ENCODE assay signal across 10 mouse cellular contexts in the genomic region with DNA sequence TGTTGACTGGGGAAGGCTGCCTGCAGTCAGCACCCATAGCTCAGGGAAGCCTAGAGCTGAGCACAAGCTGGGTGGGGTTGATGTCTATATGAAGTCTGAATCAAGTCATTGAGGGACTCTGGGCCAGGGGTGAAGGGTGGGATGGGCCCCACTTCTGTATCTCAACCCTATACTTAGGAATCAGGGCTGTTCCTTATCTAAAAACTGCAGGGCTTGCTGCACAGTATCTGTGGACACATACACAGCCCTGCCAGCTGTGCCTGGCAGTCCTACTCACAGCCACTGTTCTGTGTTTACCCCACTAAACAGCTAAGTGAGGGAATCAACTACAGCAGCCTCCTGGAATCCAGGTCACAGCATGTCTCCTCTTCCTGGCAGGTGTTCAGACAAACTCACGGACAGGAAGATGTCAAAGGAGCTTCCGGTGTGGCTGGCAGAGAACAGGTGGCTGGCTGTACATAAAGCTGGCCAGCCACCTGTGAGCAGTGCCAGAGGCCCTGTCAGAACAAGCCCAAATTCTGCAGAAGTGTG. TPM values are rescaled to one million over a fixed set of nuclear protein-coding genes. Genes with fewer than 3 reads are reported as not detected.
DNase-seq lines count a peak whose midpoint lies in the region; ATAC-seq and TF ChIP-seq lines count a peak whose summit lies in the region.
"Had no signal": no experiment of that assay in that cellular context is flagged by ENCODE, and none has a peak within 500 bp of the region (broad histone marks: within the 10 kb centered on the region; RNA-seq: fewer than 3 reads in every experiment).

No protein-coding gene starts in this region.

- H3K27ac ChIP-seq in lung, embryonic 14.5 days (ENCODE audit: low read depth) = peak overlapping the region; percentile 75; the same call in 1 of the 2 replicates
- no peak overlapping the region for H3K27ac ChIP-seq in liver, adult 2 months (replicated peaks; ENCODE audit: insufficient read depth, low read depth, low read length)
- no peak overlapping the region for H3K27ac ChIP-seq in forebrain, postnatal 0 days (ENCODE audit: low read depth, low read length)
- no peak overlapping the region for H3K27ac ChIP-seq in left cerebral cortex, adult 2 months

- H3K36me3 ChIP-seq in lung, embryonic 14.5 days (ENCODE audit: insufficient read depth) = no peaks in the 10 kb centered on the region
- no peaks in the 10 kb centered on the region for H3K36me3 ChIP-seq in liver, adult 2 months (ENCODE audit: control insufficient read depth, insufficient read depth, low read length)
- H3K36me3 ChIP-seq in forebrain, postnatal 0 days (ENCODE audit: insufficient read depth) = no peaks in the 10 kb centered on the region

- H3K4me2 ChIP-seq in lung, embryonic 14.5 days = peak overlapping the region; percentile 12; the same call in 1 of the 2 replicates
- no peak overlapping the region for H3K4me2 ChIP-seq in forebrain, postnatal 0 days (ENCODE audit: low read depth)

- H3K79me2 ChIP-seq in liver, adult 2 months (ENCODE audit: control insufficient read depth, insufficient read depth, low read length) = no peaks in the 10 kb centered on the region; the same call in 1 of the 2 replicates

- H3K4me3 ChIP-seq in lung, embryonic 14.5 days (ENCODE audit: low read depth, low read length) = no peak overlapping the region
- H3K4me3 ChIP-seq in liver, adult 2 months (ENCODE audit: insufficient read depth, low read depth, low read length) = no peak overlapping the region
- H3K4me3 ChIP-seq in forebrain, postnatal 0 days (ENCODE audit: low read depth, low read length) = no peak overlapping the region
- H3K4me3 ChIP-seq in left cerebral cortex, adult 2 months = no peak overlapping the region

- no peak for ATAC-seq in lung, embryonic 14.5 days (ENCODE audit: insufficient read depth)
- peak; percentile 58 for ATAC-seq in erythroblast, adult 5-6 weeks (replicated peaks; ENCODE audit: low FRiP score, poor library complexity, severe bottlenecking)
- no peak for ATAC-seq in forebrain, postnatal 0 days

- 58% methylated on average over 2 of the region's 2 CpGs for WGBS in lung, embryonic 14.5 days
- WGBS in liver, adult 2 months = 17% methylated on average over 2 of the region's 2 CpGs
- 75% methylated on average over 2 of the region's 2 CpGs for WGBS in forebrain, postnatal 0 days

- no peak overlapping the region for H3K9ac ChIP-seq in lung, embryonic 14.5 days
- no peak overlapping the region for H3K9ac ChIP-seq in liver, adult 2 months (ENCODE audit: low read depth, low read length)
- no peak overlapping the region for H3K9ac ChIP-seq in forebrain, postnatal 0 days

- DNase-seq in lung, embryonic 14.5 days = no peak
- no peak for DNase-seq in lung, postnatal 10 days
- peak; percentile 60 for DNase-seq in liver, adult 2 months (ENCODE audit: extremely low read depth, low read depth, low spot score)
- peak; percentile 78 to 85 for DNase-seq in thymus, postnatal 10 days (ENCODE audit: low spot score in 2 of 2)
- no peak for DNase-seq in forebrain, postnatal 0 days
- no peak for DNase-seq in left cerebral cortex, adult 2 months (ENCODE audit: extremely low spot score in 1 of 2, low spot score in 2 of 2)
- DNase-seq: cerebellum, adult 2 months; kidney, adult 2 months had no signal

- no peak for TF ChIP-seq POLR2A in liver, adult 2 months (IDR thresholded peaks at IDR 0.05; ENCODE audit: extremely low read depth, insufficient read depth, low read length)

- no peaks in the 10 kb centered on the region for H3K27me3 ChIP-seq in lung, embryonic 14.5 days (ENCODE audit: insufficient read depth, low read length)
- no peaks in the 10 kb centered on the region for H3K27me3 ChIP-seq in liver, adult 2 months (ENCODE audit: control insufficient read depth, insufficient read depth, low read length)
- H3K27me3 ChIP-seq in forebrain, postnatal 0 days (ENCODE audit: insufficient read depth, low read length) = no peaks in the 10 kb centered on the region
- H3K27me3 ChIP-seq: megakaryocyte, embryonic 14.5 days had no signal

- no peak for TF ChIP-seq CTCF in lung, embryonic 14.5 days (IDR thresholded peaks at IDR 0.05; ENCODE audit: low read depth)
- no peak for TF ChIP-seq CTCF in liver, adult 2 months (IDR thresholded peaks at IDR 0.05; ENCODE audit: low read depth, low read length)
- no peak for TF ChIP-seq CTCF in forebrain, postnatal 0 days (IDR thresholded peaks at IDR 0.05; ENCODE audit: low read depth)
- no peak for TF ChIP-seq CTCF in left cerebral cortex, adult 2 months (IDR thresholded peaks at IDR 0.05)

- no peaks in the 10 kb centered on the region for H3K9me3 ChIP-seq in lung, embryonic 14.5 days (ENCODE audit: low read depth, low read length)
- no peaks in the 10 kb centered on the region for H3K9me3 ChIP-seq in forebrain, postnatal 0 days (ENCODE audit: low read length)
- H3K9me3 ChIP-seq: megakaryocyte, embryonic 14.5 days had no signal

- intact Hi-C loops in left cerebral cortex, adult 2 months (cut with DNase I) = loop anchor here (5.0 kb wide), 1 partner anchor 168 kb away; no protein-coding TSS in a partner anchor

- 0 out of 2 replicates have a peak, but pooled peaks cover 4% of the 10 kb centered on the region for H3K4me1 ChIP-seq in lung, embryonic 14.5 days (ENCODE audit: insufficient read depth)
- H3K4me1 ChIP-seq in liver, adult 2 months (ENCODE audit: control insufficient read depth, insufficient read depth, low read length) = no peaks in the 10 kb centered on the region
- peaks cover 7% of the 10 kb centered on the region; the same call in 1 of the 2 replicates for H3K4me1 ChIP-seq in forebrain, postnatal 0 days (ENCODE audit: insufficient read depth)

RNA-seq across cellular contexts. Expression of gene Clk3, which starts 3.9 kb away (rescaled TPM):
- polyA plus RNA-seq in lung, embryonic 14.5 days (2014; fragmentation: Nextera tagmentation; extraction: Ambion mirVana) = 58.1 and 72.7 TPM in 2 replicates
- 234 and 296 TPM in 2 replicates for total RNA-seq in erythroblast, adult 5-6 weeks (2015; ENCODE audit: low replicate concordance)
- total RNA-seq in erythroblast, adult 5-6 weeks (2017; ENCODE audit: low replicate concordance) = 403 and 420 TPM in 2 replicates
- 32.5 and 55.3 TPM in 2 replicates for total RNA-seq in liver, adult 2 months (2014; rRNA removed)
- 45.8 and 48.1 TPM in 2 replicates for polyA plus RNA-seq in liver, adult 2 months (2012; rRNA removed)
- total RNA-seq in forebrain, postnatal 0 days (2014; rRNA removed) = 79.7 and 105 TPM in 2 replicates
- 55.4 and 61.7 TPM in 2 replicates for polyA plus RNA-seq in forebrain, postnatal 0 days (2015; fragmentation: Nextera tagmentation; extraction: Ambion mirVana)
- total RNA-seq in left cerebral cortex, adult 2 months (2021) = 10 to 100 TPM; 86.8 to 96.3 TPM

Comparison
In these comparisons a context has a peak if more than half of its experiments do, and no peak if none do; other contexts are left out.
1. DNase-seq: peak in liver, adult 2 months (single experiment) and thymus, postnatal 10 days (2 of 2); none in lung, embryonic 14.5 days (single experiment), lung, postnatal 10 days (single experiment), forebrain, postnatal 0 days (single experiment) and left cerebral cortex, adult 2 months (0 of 2).